Mouse (Mus musculus) frontal cortex, adult (tissue): ENCODE results near the gene Crybg3.
"Not testable (repeated sequence)": the region's sequence is repeated elsewhere in the genome, so short reads cannot be mapped to it uniquely, and the experiment has no call there.

Source experiments
- ATAC-seq: cut with Nextera tagmentation; 2 replicates; pipeline ENCODE4 v1.9.2; 2017; ENCODE audit warnings: mild to moderate bottlenecking, moderate library complexity, mixed read lengths; ENCODE audit not compliant: low TSS enrichment

Crybg3 gene

DNA sequence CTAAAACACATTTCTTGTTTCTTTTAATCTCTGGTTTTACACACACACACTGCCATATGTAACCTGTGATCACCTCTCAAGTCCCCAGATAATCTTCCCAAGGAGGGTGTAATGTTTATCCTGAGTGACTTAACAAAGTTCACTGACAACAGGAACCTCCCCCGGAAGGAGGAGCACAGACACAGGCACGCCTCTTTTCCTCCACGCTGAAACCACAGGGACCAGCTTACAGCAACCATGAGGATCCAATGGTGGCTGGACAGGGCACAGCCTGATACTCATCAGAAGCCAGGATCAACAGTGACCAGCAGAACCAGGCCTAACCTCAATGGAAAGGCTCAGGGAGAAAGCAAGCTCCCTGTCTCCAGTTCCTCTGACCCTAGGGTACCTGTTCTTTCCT, 68.2 kb downstream of the Crybg3 start:
- no peak for ATAC-seq

DNA sequence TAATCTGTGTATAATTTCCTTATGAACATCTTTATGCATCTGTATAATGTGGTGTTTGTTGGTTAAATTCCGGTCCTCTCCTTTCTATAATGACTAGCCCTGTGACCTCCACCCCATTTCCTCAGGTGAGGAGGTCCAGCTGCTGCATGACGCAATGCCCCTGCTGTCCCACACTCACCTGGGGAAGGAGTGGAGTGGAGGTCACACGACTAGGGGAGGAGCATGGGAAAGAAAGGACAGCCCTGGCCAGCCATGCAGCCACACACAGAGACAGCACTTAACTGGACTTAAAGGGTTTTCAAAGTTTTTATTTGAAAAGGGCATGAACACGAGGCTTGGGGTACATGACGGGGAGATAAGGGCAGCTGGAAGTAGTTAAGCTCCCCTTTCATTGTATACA, 69.5 kb downstream of the Crybg3 start:
- ATAC-seq = no peak

DNA sequence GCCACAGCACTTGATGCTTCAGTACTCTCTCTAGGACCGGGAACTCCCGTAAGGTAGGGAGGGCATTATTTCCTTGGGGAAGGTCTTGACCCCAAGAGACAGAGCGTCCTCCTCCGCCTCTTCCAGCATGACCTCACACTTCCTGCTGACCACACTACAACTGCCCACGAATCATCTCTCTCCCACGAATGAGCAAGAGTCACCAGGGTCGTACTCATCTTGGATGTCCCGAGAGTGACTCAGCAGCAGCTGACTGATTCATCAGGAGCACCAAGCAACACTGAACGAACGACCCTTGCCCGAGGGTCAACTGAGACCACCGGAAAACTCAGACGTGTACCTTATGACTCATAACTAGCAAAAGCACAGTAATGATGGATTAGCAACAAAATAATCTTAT, 71.2 kb downstream of the Crybg3 start:
- ATAC-seq = no peak

DNA sequence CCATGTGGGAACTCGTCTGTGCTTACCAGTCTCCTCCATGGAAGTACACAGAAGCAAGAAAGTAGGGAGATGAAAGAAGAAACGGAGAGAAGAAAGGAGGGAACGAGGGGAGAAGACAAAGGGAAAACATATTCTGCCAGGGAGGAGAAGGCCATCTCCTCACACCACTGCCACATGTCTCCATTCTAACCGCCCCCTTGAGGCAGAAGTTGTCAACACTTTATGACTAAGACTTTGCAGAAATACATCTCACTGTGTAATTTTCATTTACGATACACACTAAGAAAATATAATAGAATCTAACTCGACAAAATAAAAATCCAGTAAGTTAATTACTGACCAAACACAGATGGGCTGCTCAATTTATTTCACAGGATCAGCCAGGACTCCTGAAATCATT, 73.8 kb downstream of the Crybg3 start:
- ATAC-seq = no peak

DNA sequence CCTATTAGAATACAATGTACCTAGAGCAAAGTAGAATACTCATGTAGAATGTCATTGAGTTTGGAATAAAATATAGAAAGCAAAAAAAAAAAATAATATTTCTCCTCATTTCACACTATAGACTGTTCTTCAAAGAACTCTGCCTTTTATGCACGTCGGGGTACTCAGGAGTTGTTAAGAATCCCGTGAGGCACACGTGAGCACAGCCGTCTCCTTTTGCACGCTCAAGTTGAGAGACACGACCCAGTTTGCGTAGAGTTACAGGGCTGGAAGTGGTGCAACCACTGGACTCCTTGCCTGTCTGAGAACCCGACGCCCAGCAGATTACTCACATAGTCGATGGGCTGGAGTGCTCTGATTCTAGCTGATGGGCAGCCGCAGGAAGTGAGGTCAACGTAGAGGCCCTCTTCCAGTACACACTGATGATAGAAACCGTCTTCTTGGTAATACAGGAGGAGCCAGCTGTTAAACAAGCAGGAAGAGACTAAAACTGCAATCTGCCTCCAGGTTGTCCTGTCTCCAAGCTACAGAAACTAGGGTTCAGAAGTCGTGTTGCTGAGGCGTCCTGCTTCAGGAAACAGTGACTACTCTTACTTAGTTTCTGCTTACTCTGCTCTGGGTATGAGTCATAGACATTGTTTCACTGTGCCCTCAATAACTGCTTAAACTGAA, 78.9 kb downstream of the Crybg3 start:
- no peak for ATAC-seq

DNA sequence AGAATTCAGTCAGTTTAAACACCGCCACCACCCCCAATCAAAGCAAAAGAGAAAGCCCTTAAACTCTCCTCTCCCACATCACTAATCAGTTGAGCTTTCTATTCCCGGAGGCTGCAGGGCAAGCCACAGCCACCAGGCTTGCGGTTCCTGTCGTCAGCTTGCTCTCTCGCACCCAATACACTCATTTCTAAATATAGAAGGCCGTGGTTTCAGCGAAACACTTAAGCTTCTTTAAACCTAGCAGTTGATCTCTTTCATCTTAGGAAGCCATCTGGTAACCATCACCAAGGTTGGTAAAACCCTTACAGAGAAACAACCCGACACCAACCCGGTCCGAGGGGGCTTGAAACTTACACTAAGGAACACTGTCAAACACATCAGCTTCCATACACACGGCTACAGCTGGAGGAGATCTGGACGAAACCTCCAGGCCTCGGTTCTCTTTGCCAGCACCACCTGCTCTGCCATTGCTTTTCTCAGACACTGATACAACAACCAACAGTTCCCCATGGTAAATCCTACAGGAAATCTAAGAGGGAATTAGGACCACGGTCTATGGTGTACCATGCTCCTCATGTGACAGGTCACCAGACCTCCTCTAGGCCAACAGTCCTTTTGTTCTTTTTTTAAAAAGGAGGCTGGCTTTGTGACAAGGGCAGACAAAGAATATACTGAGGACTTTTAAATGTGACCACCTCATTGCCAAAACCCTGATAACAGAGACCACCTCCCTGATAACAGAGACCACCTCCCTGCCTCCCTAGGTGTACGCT, 83.1 kb downstream of the Crybg3 start:
- no peak for ATAC-seq

DNA sequence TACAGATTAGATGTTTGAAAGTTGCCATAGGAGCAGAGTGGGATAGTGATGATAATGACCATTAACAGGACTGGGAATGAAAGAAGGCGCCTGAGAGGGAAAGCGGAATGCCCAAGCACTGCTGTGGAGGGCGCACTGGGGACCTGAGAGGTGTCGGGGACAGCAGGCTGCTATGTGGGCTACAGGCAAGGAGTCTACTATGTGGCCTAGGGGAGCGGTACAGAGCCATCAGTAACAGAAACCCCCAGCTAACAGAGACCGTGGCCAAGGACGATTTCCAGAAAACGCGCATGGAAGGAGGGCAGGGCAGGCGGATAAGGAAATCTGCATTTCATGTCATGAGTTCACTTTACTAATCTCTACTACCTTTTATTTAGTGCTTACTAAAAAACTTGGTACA, 83.8 kb downstream of the Crybg3 start:
- no peak for ATAC-seq

DNA sequence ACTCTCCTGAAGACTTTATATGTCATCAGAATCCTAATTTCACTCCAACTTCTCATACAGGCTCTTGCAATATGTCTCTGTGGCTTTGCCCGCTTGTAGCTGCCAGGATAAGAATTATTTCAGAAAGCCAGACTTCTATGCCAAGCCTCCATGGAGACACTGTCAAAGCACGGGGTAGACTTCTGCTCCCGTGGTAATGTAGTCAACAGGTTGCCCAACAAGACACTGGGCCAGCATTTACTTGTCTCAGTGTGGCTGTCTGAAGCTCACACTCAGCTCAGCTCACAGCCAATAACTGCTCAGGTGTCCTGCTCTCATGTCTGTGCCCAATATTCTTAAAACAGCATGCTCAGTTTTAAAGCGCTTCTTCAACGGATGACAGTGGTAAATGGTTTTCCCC, 85.6 kb downstream of the Crybg3 start:
- ATAC-seq = no peak

DNA sequence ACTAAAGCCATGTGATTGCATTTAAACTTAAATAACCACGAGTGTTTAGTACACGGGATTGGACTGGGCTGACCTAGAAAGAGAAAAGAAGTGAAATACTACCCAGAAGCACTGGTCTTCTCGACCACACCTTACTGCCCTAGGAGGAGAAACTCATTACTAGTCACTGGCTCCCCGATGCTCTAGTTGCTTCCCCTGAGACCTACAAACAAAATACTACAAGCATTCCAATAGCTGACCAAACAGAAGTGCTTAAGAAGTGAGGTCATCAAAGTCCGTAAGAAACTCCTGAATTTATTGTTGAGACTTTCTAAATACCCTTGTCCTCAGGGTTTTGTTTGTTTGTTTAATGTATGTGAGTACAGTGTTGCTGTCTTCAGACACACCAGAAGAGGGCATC, 90.9 kb downstream of the Crybg3 start:
- ATAC-seq = no peak

DNA sequence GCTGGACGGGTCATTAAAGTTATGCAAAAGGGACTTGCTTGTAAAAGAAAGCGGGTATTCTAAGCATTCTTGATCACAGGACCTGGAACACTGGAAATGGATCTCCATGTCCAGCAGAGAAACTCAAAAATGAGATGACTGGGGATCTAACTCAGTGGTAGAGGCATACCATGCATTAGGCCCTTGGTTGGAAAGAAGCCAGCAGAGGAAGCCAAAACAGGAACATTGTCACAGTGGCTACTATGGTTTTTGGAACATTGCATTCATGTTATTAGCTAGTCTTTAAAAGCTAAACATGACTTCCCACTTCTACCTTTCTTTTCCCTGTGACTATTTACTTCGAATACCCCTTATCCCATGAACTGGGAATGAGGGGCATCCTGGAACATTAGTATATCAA, 101.6 kb downstream of the Crybg3 start:
- ATAC-seq = no peak

DNA sequence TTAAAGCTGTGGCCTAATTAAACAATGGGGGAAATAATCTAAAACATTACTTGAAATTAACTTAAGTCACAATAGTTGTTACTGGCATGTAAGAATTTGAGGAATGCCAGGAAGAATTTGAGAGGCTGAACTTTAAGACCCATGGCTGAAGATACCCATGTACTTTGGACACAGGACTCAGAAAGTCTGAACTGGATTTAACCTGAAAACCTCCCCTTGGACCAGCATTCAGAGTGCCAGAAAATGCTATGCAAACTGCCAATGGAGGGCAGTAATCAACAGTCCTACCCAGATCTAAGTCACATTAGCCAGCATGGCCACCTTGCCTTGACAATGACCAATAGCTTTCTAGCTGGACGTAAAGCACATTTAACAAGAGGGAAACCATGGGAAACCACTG, 102.8 kb downstream of the Crybg3 start:
- ATAC-seq = no peak

DNA sequence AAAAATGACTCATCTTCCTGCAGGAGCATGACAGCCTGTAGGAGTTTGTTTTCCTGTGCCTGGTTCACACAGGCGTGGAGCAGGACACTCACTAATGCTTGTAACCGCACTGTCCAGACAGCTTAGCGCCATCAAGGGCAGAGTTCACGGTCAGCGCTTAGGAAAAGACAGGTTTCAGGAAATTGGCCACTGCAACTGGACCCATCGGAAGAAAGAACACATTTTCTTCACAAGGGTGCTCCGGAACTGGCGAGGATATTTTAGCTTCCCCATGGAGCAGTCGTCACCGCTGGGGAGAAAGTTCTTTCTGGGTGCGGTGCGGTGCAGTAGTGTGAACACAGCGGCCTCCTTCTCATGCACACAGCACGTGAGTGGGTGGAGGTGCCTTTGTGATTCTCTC, 107.6 kb downstream of the Crybg3 start:
- peak; percentile 47 for ATAC-seq

DNA sequence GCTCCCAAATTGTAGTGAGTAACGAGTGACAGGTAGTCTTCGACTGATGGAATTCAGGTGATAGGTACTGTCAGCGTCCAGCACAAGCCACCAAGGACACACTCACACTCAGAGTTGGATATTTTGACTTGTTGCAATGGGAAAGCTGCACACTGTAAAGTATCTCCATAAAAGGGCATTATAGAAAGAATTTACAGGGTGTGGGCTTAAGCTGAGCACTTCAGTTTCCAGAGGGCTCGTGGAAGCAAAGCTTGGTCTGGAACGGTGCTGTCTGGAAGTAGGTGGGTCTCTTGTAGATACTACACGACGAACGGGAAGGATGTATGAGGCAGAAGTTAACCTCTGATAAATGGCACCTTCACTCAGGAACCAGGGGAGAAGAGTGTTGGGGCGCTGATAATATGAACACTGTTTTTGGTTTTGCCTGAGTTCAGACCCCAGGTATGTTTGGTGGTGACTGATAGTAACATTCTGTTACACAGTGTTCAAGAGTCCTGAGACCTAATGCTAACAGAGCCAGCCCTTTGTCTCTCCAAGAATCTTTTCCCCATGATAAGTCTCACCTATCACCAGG, 112.7 kb downstream of the Crybg3 start:
- ATAC-seq = no peak

DNA sequence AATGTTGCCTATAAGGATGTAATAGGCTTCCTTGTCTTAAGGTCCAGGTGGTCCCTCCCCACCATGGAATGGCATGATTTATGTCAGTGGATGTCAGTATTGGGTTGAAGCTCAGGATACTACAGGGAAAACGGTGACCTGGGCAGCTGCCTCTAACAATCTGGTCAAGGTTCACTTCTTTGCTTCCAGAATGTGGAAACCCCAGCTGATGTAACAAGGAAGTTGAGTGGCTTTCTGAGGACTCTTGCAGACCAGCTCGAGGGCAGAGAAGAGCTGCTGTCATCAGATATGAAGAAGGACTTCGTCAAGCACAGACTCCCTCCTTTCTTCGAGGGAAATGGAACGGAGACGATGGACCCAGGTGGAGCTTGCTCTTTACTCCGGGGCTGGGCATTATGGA, 113.5 kb downstream of the Crybg3 start:
- ATAC-seq = no peak

DNA sequence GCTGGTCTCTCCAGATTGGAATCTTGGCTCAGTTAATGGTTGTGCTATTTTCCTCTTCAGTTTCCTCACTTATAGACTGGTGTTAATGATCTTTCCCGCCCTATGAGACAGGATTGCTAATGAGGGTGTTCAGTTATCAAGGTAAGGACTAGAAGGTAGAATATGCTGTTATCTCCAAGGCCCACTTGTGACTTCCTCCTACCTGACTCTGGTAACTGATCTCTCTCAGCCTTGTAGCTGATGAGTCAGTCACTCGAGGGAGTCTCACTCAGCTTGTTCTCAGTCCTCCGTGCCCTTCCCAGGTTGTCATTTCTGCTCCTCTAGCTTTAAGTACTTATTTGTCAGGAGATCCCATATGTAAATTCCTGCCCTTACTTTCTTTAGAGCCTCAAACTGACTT, 122.8 kb downstream of the Crybg3 start:
- ATAC-seq = no peak

DNA sequence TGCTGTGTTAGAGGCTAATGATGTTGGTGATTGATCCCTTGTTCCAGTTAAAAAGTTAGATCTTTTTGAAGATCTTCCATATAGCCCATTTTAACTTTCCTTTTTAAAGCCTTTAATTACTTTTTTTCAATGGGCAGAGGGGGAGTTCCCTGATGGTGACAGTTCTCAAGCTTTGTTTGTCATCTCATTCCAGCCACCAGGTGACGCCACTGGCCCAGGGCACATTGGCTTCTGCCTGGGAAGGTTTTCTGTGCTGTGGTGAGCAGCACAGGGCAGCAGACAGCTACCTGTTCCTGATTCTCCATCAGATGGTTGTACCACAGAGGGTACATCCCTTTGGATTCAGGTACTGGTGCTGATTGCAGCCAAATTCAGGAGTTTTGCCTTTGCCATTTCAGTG, 126.0 kb downstream of the Crybg3 start:
- ATAC-seq = peak; percentile 73

DNA sequence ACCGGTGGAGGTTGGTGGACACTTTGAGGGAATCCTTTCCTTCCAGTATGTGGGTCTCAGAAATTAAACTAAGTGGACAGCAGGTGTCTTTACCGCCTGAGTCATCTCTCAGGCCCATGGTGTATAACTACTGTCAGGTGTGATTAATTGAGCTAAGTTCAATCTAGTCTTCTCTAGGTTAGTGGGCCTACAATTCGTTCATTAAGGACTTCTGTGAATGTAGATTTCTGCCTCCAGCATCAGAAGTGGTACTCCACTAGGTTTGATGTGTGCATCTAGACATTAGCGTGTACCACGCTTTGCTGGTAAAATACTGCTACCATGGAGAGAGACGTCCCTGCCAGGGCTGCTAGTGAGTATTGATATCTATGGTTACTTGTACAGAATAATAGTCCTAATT, 128.2 kb downstream of the Crybg3 start:
- ATAC-seq = no peak

DNA sequence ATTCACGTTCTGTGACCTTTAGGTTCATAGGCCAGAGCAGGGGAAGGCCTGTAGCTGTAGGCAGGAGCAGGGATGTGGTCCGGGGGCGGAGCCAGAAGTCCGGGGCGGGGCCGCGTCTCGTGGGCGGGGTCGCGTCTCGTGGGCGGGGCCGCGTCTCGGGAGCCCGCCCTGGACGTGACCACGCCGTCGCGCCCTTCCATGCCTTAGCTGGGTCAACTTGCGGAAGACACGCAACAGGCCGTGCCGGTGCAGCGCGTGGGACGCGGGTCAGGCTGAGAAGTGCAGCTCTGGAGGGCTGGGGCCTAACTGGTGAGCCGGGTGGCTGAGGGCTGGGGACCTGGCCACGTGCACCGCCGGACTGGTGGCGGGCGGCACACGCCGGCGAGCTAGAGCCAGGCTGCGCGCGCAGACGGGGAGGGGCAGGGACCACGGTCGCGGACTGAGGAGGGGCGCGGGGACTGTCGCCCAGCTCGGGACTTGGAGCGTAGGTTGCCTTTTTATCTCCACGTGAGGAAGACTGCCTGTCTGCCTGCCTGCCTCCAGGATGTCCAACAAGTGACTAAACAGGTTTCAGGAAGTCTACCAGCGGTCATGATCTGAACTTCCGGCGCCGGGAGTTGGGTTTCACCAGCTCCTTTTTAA, 129.0 kb downstream of the Crybg3 start, which contains the start of gene Riox2:
Gene Riox2, plus strand, starts transcription at position 139 of the 642 bp plus-strand sequence.
- peak; percentile 94 for ATAC-seq

DNA sequence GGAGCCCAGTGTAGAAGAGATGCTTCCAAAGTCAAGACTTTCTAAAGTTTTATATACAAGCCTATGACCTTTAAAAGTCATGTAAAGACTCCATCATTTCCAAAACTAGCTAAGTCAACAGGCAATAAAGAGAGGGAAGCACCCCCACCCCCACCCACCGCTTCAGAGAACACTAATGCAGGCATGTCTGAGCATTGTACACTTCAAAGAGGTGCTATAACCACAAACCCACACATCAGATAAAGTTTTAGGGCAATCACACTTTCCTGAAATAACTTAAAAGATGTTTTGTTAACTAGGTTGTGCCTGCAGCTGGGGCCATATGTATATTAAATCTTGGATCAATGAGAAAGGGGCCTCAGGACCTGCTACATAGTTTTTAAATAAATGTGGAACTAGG, 130.9 kb downstream of the Crybg3 start:
- no peak for ATAC-seq

DNA sequence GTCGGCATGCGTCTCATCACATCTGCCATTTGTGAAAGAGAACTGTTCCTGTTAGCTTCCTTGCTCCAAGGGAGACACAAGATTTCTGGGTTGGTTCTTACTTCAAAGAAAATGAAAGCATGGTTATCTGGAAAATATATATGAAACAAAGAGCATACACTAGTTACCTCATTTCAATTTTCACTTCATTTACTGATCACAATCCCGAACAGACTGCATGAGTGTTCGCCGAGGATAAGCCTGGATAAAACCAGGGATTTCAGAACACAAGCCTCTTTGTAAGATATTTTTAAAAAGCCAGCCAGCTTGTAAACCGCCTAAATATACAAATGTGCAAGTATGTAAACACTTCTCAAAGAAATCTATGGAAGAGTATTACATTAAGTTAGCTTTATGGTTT, 136.8 kb downstream of the Crybg3 start:
- ATAC-seq = no peak

DNA sequence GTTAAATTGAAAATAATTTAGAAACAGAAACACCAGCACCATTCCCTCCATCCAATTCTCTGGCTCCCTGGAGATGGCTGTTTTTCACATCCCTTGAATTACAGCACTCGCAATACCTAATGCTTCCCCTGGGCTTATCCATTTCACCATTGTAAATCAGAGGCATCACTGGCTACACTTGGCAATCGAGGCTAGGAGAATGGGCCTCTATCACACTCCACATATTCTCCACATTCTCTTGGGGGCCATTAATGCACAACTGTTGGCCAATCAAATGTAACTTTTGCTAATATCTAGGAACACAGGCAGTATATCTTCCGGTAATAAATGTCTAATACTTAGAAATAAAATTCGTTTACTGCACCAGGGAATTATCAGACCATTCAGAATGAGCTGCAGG, 137.2 kb downstream of the Crybg3 start:
- no peak for ATAC-seq

DNA sequence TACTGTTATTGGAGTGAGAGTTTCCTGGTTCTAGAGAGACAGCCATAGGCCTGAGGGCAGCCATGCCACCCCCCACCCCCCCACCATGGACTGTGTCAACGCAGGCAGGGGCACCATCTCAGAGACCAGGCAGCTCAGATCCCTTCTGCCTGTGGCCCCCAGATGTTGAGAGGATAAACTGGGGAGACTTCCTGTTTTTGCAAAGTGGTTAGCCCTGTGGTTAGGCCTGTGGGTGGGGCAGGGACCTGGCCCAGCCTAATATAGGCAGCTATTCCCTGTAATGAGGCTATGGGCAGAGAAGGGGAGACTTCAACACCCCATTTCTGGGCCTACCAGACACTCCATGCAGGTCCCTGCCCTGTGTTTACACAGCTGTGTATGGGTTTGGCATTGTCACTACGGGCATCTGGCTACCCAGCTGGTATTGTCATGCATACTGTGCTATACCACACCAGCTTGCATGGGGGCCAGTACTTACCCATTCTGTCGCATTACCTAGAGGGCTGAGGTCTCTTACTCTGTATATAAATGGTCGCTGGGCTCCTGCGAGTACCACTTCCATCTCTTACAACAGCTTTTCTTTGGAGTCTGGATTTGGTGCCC, 141.4 kb downstream of the Crybg3 start:
- ATAC-seq = not testable (repeated sequence)
